Mouse (Mus musculus): Measurements from ENCODE around the gene 2010111I01Rik.

Gene 2010111I01Rik

DNA sequence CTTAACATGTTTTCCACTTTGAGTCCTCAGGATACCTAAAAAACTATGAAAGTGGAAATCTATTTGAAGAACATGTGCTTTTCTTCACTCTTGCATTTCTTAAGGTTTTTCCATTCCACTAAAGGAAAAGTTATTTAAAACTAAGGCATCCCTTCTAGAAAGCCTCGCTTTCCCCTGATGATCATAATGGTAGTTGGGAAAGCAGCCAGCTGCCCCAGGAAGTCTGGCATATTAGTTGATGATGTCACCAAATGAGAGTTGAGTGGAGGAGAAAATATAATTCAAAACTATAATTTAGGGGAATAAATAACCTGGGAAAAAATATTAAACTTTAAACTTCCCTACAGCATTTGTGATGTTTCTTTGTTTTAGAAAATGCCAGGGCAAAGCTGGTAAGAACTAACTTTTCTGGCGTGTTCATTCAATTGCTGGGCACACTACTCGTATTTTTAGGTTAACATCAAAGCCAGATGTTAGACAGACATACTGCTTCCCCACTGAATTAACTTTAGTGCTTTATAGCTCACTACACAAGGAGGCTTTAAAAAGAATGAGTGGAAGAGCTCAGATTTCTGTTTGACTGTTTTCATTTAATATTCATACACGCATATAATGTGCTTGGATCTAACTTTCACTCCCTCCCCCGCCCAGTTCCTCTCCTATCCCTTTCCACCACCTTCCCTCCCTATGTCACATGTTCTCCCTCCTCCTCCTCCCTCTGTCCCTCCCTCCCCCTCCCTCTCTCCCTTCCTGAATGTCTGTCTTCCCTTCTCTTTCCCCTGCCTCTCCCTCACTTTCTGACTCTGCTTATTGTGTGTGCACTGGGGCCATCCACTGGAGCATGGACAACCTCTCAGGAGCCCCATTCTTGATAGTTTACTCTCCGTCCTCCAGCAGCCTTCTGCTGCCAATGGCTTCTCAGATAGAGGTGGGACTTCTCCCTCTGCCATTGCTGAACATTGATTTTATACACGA, 58.8 kb downstream of the 2010111I01Rik start:
- no peak for DNase-seq (ENCODE audit: low spot score in 2 of 2)

DNA sequence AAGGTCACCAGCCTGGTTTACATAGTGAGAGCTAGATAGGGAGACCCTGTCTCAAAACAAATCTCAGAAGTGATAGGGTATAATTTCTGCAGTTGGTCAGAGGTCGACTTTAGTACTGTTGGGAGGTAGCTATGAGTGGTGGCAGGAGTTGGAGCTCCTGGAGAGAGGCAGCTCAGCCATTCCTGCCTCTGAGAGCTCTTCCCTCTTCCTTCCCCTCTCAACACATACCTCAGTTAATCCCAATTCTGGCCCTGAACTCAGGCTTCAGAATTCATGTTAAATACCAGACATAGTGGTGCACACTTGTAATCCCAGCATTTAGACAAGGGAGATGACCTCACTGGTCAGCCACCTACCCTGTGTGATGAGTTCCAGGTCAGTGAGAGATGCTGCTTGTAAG, 65.3 kb downstream of the 2010111I01Rik start:
- no peak for DNase-seq (ENCODE audit: low spot score in 2 of 2)

- no peak for DNase-seq (ENCODE audit: low spot score in 2 of 2)
These were observed 66.6 kb downstream of the 2010111I01Rik start for GRCm38 (mm10) chr13:63031244-63031643.

- no peak for DNase-seq (ENCODE audit: low spot score in 2 of 2)
These were observed 67.7 kb downstream of the 2010111I01Rik start for GRCm38 (mm10) chr13:63032304-63032830.

- peak in 1 of 2 experiments; percentile 24 for DNase-seq (ENCODE audit: low spot score in 2 of 2)
These were observed 68.3 kb downstream of the 2010111I01Rik start for GRCm38 (mm10) chr13:63032958-63033357.

DNA sequence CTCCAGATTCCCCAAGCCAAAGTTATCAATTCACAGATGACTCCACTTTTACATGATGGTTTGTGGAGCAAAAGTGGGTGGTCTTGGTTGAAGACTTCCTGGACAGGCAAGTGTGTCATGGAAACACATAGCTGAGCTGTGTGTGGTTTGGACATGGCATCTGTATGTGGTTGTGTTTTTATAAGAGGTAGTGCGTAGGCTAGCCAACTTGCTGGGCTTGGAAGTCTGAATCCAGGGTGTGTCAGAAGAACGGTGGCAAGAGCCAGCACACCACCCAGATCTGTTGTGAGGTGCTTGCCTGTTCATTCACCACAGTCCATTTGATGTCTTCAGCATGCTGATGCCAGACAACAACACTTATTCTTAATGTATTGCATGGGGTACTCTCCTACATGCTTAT, 68.7 kb downstream of the 2010111I01Rik start:
- DNase-seq (ENCODE audit: low spot score in 2 of 2): no peak

DNA sequence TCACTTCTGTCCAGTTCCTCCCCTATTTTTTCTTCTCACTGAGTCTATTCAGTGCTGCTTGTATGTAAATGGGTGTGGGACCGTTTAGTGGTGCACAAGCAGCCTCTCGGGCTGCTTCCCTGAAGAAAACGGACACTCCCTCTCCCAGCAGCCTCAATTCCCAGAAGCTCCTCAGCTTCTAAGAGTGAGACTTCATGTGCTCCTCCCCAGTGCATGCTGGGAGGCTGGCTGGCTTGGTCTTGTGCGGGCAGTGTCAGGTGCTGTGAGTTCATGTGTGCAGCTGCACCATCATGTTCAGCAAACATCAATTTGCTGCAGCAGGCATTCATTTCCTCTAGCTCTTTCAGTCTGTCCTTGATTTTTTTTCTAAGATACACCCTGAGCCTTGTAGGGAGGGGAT, 70.0 kb downstream of the 2010111I01Rik start:
- DNase-seq (ENCODE audit: low spot score in 2 of 2): no peak

DNA sequence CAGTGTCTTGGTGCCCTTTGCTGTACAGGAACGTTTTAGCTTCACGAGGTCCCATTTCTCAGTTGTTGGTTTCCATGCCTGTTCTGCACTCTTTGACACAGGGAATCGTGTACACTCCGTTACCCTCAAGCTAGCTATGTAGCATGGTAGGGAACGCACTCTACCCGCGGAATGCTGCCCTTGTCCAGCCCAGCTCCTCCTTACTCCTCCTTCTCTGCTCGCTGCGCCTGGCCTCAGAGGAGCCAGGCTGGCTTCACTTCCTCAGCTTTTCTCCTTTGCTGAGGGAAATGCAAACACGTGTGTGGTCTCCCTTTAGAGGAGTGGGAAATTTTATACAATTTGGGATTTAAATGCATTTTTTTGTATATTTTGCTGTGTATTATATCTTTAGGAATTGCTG, 73.2 kb downstream of the 2010111I01Rik start:
- no peak for DNase-seq (ENCODE audit: low spot score in 2 of 2)

DNA sequence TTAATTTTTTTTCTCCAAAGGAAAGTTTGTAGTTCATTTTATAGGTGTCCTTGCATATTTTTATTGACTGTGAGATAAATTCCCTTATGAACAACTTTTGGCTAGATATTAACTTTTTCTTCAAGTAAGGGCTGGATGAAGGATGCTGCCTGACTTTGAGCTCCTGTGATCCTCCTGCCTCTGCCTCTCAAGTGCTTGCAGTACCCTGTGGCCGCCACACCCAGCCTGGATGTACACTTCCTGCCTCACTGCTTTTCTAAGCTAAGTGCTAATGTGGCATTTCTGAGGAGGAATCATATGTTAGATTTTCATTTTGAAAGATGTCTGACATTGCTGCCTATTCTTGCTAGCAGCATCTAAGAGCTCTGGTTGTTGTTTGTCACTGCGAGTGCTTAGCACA, 73.7 kb downstream of the 2010111I01Rik start:
- no peak for DNase-seq (ENCODE audit: low spot score in 2 of 2)

GRCm38 (mm10) chr13:63038871-63039270, 74.2 kb downstream of the 2010111I01Rik start:
- no peak for DNase-seq (ENCODE audit: low spot score in 2 of 2)

- DNase-seq (ENCODE audit: low spot score in 2 of 2): no peak
These were observed 74.6 kb downstream of the 2010111I01Rik start for GRCm38 (mm10) chr13:63039326-63039725.

- no peak for DNase-seq (ENCODE audit: low spot score in 2 of 2)
These were observed 75.2 kb downstream of the 2010111I01Rik start for GRCm38 (mm10) chr13:63039848-63040247.

- DNase-seq (ENCODE audit: low spot score in 2 of 2): no peak
These were observed 81.0 kb downstream of the 2010111I01Rik start for GRCm38 (mm10) chr13:63045504-63046205.

DNA sequence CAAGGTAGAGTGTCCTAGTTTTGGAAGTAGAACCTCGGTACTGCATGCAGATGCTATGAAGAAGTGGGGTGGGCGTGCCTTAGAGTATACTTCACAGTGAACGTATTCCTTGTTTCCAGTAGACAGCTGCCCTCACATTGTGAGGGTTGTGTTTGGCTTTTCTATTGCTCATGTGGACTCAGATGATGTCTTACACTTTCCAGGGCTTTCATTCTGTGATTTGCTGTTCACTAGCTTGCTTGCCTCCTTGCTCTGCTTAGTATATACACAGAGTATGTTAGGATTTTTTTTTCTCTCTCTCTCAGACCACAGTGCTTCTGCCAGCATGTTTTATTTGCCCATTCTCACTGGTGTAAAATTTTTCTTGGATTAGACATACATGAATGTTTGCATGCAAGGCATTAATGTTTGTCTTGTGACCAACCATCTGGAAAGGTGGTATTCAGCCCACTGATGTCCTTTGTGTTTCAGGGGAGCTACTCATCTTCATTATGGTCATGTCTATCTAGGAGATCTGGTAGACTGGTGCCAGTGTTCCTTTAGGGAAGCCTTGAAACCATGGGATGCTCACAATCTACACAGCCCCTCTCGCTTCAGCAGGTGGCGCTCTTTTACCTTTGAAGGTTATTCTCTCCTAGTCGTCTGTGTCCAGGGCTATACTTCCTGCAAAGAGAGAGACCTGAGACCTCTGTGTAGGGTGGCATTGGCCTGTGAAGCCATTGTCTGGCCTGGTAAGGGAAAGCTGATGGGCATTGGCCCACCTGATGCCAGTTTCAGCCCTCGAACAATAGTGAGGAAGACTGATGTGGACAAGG, 81.7 kb downstream of the 2010111I01Rik start:
- peak in 1 of 2 experiments; percentile 43 for DNase-seq (ENCODE audit: low spot score in 2 of 2)

GRCm38 (mm10) chr13:63063706-63064105, 99.0 kb downstream of the 2010111I01Rik start:
- no peak for DNase-seq (ENCODE audit: low spot score in 2 of 2)

DNA sequence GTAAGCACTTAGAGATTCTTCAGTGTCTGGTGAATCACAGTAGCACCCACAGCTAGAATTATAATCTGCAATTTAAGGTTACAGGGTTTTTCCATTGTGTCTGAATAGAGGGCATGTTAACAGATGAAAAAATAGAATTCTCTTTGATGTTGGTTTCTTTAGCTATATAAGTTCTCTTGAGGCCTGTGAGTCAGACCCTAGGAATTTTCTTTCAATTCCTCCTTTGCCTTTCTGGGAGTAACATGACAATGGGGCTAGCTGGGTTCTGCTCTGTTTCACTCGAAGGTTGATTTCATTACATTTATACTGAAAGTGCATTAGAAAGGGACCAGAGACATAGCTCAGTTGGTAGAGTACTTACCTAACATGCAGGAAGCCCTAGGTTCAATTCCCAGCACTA, 101.9 kb downstream of the 2010111I01Rik start:
- DNase-seq (ENCODE audit: low spot score in 2 of 2): no peak

DNA sequence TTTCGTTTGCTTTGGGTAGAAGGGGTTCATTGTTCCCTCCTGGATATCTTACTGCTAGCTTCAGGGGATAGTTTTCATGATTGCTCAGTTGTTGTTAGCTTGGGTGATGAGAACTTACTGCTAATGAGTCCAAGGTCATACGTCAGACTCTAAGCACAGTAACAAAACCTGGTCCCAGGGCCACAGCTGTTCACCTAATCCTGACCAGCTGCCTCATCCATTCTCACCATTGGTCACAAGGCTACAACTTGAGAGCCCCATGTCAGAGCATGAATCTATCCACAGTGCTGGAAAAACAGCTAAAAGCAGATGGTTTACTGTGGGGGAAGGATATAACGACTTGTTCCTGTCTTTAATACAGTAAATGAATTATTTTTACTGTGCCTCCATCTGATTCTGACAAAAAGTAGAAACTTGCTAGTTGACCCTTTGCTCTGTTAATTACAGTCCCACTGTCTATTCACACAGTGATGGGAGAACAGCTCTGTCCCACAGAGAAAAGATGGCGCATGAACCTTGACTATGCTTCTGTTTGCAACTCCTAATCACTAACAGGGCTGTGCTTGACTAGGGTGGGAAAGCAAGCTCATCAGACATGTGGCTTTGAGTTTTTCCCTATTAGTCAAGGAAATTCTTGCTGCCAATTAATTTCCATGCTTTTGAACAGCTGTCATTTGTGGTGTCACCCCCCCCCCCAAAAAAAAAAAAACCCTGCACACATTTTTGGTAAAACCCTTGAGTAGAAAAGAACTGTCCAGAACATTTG, 103.9 kb downstream of the 2010111I01Rik start:
- DNase-seq (ENCODE audit: low spot score in 2 of 2): no peak

- no peak for DNase-seq (ENCODE audit: low spot score in 2 of 2)
These were observed 107.2 kb downstream of the 2010111I01Rik start for GRCm38 (mm10) chr13:63071874-63072273.

DNA sequence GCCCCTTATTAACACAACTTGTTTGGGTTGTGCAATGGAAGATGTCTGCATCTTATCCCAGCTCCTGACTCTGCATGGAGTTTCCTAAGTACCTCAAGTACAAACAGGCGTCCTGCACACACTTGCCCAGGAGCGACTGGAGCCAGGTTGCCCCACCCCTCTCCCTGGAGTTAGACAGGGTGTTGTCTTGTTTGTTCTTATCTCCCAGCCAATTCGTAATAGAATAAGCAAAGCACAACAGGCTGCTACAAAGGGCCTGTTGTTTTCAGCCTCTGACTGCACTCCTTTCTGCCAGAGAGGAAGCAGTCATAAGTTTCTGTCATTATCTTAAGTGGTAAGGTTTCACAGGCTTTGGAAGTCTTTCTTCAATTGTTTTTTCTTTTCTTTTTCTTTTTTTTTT, 107.7 kb downstream of the 2010111I01Rik start:
- DNase-seq (ENCODE audit: low spot score in 2 of 2): no peak

- no peak for DNase-seq (ENCODE audit: low spot score in 2 of 2)
These were observed 109.4 kb downstream of the 2010111I01Rik start for GRCm38 (mm10) chr13:63073911-63074675.
